Mouse (Mus musculus): ENCODE data around the gene Rapgef2. TPM values are rescaled to one million over a fixed set of nuclear protein-coding genes. Genes with fewer than 3 reads are reported as not detected.

The Rapgef2 gene
- polyA plus RNA-seq, 1 experiment from 2014 or later = 4.4 TPM

DNA sequence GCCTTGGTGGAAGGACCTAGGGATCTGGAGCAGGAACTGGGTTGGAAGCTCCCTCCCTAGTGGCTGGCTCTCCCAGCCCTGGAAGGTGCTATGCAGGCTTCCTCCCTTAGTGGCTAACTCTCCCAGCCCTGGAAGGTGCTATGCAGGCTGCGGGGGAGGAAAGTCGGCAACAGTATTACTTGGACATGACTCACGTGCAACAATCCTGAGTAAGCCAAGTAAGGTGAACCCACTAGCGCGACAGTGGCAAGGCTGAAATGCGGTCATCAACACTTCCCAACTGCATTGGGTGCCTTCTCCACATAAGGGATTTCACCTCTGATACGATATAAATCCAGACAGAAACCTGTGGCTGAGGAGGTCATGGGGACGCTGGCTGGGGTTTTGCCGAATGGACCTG is 42.0 kb downstream of the Rapgef2 start:
- Histone ChIP-seq H3K9me3 (replicated peaks; ENCODE audit: control insufficient read depth, low read length) (no peaks in the 10 kb centered on the region), H3K27ac (ENCODE audit: low read length) (no peak overlapping the region), H3K27me3 (ENCODE audit: control insufficient read depth, insufficient read depth, low read length) (no peaks in the 10 kb centered on the region), H3K36me3 (ENCODE audit: control insufficient read depth, insufficient read depth, low read length) (no peaks in the 10 kb centered on the region), H3K9ac (ENCODE audit: low read length) (no peak overlapping the region), H3K4me3 (replicated peaks; ENCODE audit: low read length) (no peak overlapping the region), H3K4me2 (ENCODE audit: low read depth, low read length) (no peak overlapping the region), H3K4me1 (ENCODE audit: control insufficient read depth, insufficient read depth, low read length) (peaks cover 21% of the 10 kb centered on the region)
- no peak for ATAC-seq (ENCODE audit: insufficient read depth, low FRiP score)
- WGBS = 74% methylated on average over 9 of the region's 9 CpGs

DNA sequence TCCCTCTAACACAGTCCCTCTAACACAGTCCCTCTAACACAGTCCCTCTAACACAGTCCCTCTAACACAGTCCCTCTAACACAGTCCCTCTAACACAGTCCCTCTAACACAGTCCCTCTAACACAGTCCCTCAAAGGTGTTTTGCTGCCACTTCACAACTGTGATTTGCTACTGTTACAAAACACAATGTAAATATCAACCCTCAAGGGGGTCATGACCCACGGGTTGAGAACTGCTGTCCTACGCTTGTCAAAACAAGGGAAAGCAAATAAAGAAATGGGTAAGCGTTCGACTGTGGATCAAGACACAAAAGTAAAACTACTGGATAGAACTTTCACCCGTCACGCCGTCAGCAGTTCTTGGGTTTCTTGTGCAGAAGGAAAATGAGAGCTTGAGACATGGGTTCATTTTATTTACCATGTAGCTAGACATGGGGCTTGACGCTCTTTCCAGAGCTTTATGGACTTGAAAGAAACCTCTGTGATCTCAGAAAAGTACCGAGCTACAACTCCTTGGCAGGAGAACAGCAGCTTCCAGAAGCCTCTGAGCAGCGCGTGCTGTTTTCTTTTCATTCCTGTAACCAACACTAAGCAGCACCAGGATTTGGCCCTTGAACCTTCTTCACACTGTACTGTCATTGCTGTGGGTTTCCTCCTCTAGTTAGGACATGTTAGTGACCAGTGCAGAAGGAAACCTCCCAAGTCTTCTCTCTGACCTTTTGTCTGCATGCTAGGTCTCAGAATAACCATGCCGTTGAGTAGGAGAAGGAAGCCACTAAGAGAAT is 43.2 kb downstream of the Rapgef2 start:
- no peaks in the 10 kb centered on the region for H3K36me3 ChIP-seq (ENCODE audit: control insufficient read depth, insufficient read depth, low read length)
- no peak overlapping the region for H3K4me2 ChIP-seq (ENCODE audit: low read depth, low read length)
- H3K4me1 ChIP-seq (ENCODE audit: control insufficient read depth, insufficient read depth, low read length) = peaks cover 26% of the 10 kb centered on the region
- H3K9ac ChIP-seq (ENCODE audit: low read length) = no peak overlapping the region
- no peaks in the 10 kb centered on the region for H3K27me3 ChIP-seq (ENCODE audit: control insufficient read depth, insufficient read depth, low read length)
- 46% methylated on average over 12 of the region's 12 CpGs for WGBS
- H3K27ac ChIP-seq (ENCODE audit: low read length) = no peak overlapping the region
- H3K4me3 ChIP-seq (replicated peaks; ENCODE audit: low read length) = no peak overlapping the region
- no peak for ATAC-seq (ENCODE audit: insufficient read depth, low FRiP score)
- H3K9me3 ChIP-seq (replicated peaks; ENCODE audit: control insufficient read depth, low read length) = no peaks in the 10 kb centered on the region

DNA sequence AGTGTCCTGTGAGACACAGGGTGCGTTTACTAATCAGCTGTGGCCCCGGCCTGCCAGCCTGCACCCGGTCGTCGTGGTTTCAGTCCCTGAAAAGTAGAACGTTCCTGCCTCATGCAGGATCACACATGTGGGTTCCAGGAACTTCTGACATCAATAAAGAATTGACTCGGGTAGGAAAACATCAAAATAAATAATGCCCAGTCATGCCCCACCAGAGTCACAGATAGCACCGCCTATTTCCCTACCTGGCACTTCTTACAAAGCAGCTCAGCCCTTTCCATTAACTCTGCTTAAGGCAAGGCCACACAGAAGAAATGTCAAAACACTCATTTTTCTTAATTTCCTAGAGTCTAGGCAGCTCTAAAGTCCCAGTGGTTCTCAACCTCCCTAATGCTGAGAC is 44.0 kb downstream of the Rapgef2 start:
- Histone ChIP-seq H3K9ac (ENCODE audit: low read length) (no peak overlapping the region), H3K4me1 (ENCODE audit: control insufficient read depth, insufficient read depth, low read length) (peaks cover 24% of the 10 kb centered on the region), H3K4me2 (ENCODE audit: low read depth, low read length) (no peak overlapping the region), H3K27ac (ENCODE audit: low read length) (no peak overlapping the region), H3K4me3 (replicated peaks; ENCODE audit: low read length) (no peak overlapping the region), H3K36me3 (ENCODE audit: control insufficient read depth, insufficient read depth, low read length) (no peaks in the 10 kb centered on the region), H3K27me3 (ENCODE audit: control insufficient read depth, insufficient read depth, low read length) (no peaks in the 10 kb centered on the region), H3K9me3 (replicated peaks; ENCODE audit: control insufficient read depth, low read length) (no peaks in the 10 kb centered on the region)
- ATAC-seq (ENCODE audit: insufficient read depth, low FRiP score) = no peak
- 41% methylated on average over 8 of the region's 8 CpGs for WGBS

DNA sequence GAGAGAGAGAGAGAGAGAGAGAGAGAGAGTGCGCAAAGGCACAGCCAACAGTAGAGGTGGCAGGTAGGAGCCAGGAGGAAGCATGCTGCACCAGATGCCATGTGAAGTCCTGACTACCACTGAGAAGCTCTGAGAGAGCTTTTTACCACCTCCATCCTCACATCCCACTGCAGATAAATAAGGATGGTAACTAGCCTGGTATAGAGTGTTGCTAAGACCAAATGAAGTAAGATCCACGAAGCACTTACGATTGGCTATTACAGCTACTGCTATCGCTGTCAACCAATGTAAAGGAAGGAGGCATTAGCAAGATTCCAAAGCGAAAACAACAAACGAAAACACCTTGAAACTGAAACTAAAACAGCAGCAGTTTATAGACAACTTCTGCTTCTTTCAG is 47.3 kb downstream of the Rapgef2 start:
- Histone ChIP-seq H3K27ac (ENCODE audit: low read length) (no peak overlapping the region), H3K4me1 (ENCODE audit: control insufficient read depth, insufficient read depth, low read length) (peaks cover 17% of the 10 kb centered on the region), H3K9ac (ENCODE audit: low read length) (no peak overlapping the region), H3K9me3 (replicated peaks; ENCODE audit: control insufficient read depth, low read length) (no peaks in the 10 kb centered on the region), H3K27me3 (ENCODE audit: control insufficient read depth, insufficient read depth, low read length) (no peaks in the 10 kb centered on the region), H3K36me3 (ENCODE audit: control insufficient read depth, insufficient read depth, low read length) (no peaks in the 10 kb centered on the region), H3K4me2 (ENCODE audit: low read depth, low read length) (no peak overlapping the region), H3K4me3 (replicated peaks; ENCODE audit: low read length) (no peak overlapping the region)
- ATAC-seq (ENCODE audit: insufficient read depth, low FRiP score) = no peak
- WGBS = 84% methylated on average over 6 of the region's 6 CpGs

DNA sequence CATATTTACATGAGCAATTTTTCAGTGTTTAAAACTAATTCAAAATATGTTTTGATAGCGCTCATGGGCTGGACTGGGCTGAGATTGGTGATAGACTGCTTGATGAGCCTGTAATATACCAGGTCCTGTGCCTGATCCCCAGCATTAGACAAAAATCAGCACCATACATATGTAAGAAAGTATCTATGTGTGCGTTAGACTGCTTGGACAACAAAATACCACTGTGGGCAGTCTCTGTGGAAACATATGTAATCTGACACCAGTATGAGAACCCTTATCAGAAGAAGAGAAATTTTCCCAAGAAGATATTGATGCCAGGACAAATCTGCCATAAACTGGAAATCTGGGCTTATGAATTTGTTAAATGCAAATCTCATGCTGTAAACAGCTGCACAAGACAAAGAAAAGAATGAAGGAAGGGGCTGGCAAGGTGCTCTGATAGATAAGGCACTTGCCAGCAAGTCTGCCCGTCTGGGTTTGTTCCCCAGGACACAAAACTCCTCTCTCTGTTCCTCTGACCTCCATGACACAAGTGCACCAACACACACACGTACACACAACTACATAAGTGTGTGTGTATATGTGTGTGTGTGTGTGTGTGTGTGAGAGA is 47.8 kb downstream of the Rapgef2 start:
- H3K27ac ChIP-seq (ENCODE audit: low read length) = no peak overlapping the region
- H3K9ac ChIP-seq (ENCODE audit: low read length) = no peak overlapping the region
- H3K27me3 ChIP-seq (ENCODE audit: control insufficient read depth, insufficient read depth, low read length) = no peaks in the 10 kb centered on the region
- peaks cover 22% of the 10 kb centered on the region for H3K4me1 ChIP-seq (ENCODE audit: control insufficient read depth, insufficient read depth, low read length)
- 54% methylated on average over 4 of the region's 4 CpGs for WGBS
- H3K4me2 ChIP-seq (ENCODE audit: low read depth, low read length) = no peak overlapping the region
- no peak for ATAC-seq (ENCODE audit: insufficient read depth, low FRiP score)
- no peak overlapping the region for H3K4me3 ChIP-seq (replicated peaks; ENCODE audit: low read length)
- H3K36me3 ChIP-seq (ENCODE audit: control insufficient read depth, insufficient read depth, low read length) = no peaks in the 10 kb centered on the region
- no peaks in the 10 kb centered on the region for H3K9me3 ChIP-seq (replicated peaks; ENCODE audit: control insufficient read depth, low read length)

DNA sequence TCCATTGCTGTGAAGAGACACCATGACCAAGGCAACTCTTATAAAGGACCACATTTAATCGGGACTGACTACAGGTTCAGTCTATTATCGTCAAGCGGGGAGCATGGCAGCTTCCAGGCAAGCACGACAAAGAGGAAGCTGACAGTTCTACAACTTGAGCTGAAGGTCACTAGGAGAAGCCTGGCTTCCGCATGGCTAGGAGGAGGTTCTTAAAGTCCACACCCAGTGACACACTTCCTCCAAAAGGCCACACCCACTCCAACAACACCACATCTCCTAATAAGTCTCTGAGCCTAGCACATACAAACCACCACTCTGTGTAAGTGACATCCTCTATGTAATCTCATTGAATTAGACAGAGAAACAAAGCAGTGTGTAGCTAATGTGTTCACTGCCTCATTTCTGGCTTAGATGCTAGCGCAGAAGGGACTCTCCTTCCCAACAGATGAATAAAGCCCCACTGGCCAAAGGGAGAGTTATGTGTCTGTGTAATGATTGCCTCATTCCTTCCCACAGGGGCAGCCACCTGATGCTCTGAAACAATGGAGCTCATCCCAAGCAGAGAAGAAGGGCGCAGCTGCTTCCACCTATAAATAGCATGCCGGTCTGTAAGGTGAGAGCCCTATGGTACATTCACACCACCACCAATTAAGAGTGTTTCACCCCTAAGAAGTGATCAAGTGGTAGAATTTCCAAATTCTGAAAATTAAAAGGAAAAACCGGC is 48.5 kb downstream of the Rapgef2 start:
- Histone ChIP-seq H3K4me2 (ENCODE audit: low read depth, low read length) (no peak overlapping the region), H3K9ac (ENCODE audit: low read length) (no peak overlapping the region), H3K36me3 (ENCODE audit: control insufficient read depth, insufficient read depth, low read length) (no peaks in the 10 kb centered on the region), H3K4me1 (ENCODE audit: control insufficient read depth, insufficient read depth, low read length) (peaks cover 14% of the 10 kb centered on the region), H3K4me3 (replicated peaks; ENCODE audit: low read length) (no peak overlapping the region), H3K9me3 (replicated peaks; ENCODE audit: control insufficient read depth, low read length) (no peaks in the 10 kb centered on the region), H3K27me3 (ENCODE audit: control insufficient read depth, insufficient read depth, low read length) (no peaks in the 10 kb centered on the region), H3K27ac (ENCODE audit: low read length) (no peak overlapping the region)
- ATAC-seq (ENCODE audit: insufficient read depth, low FRiP score) = no peak
- WGBS = 76% methylated on average over 9 of the region's 9 CpGs

DNA sequence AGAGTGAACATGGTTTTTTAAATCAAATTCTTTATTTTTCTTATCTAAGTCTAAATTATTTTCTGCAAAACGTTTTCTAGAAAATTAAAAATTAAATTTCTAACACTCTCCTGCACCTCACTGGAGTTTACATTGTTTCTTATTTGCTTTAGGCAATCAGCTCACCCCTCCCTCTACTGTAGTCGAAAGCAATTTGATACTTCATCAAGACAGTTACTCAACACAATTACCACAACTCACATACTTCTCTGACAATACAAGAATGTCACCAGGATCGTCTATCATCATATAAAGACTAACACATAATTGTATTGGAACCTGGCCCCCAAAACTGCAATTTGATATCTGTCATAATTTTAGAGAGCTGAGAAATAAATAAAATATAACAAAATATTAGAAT is 51.8 kb downstream of the Rapgef2 start:
- Histone ChIP-seq H3K4me3 (replicated peaks; ENCODE audit: low read length) (no peak overlapping the region), H3K9me3 (replicated peaks; ENCODE audit: control insufficient read depth, low read length) (no peaks in the 10 kb centered on the region), H3K27ac (ENCODE audit: low read length) (no peak overlapping the region), H3K4me1 (ENCODE audit: control insufficient read depth, insufficient read depth, low read length) (peaks cover 12% of the 10 kb centered on the region), H3K9ac (ENCODE audit: low read length) (no peak overlapping the region), H3K36me3 (ENCODE audit: control insufficient read depth, insufficient read depth, low read length) (no peaks in the 10 kb centered on the region), H3K4me2 (ENCODE audit: low read depth, low read length) (no peak overlapping the region), H3K27me3 (ENCODE audit: control insufficient read depth, insufficient read depth, low read length) (no peaks in the 10 kb centered on the region)
- 46% methylated on average over 3 of the region's 3 CpGs for WGBS
- ATAC-seq (ENCODE audit: insufficient read depth, low FRiP score) = no peak

DNA sequence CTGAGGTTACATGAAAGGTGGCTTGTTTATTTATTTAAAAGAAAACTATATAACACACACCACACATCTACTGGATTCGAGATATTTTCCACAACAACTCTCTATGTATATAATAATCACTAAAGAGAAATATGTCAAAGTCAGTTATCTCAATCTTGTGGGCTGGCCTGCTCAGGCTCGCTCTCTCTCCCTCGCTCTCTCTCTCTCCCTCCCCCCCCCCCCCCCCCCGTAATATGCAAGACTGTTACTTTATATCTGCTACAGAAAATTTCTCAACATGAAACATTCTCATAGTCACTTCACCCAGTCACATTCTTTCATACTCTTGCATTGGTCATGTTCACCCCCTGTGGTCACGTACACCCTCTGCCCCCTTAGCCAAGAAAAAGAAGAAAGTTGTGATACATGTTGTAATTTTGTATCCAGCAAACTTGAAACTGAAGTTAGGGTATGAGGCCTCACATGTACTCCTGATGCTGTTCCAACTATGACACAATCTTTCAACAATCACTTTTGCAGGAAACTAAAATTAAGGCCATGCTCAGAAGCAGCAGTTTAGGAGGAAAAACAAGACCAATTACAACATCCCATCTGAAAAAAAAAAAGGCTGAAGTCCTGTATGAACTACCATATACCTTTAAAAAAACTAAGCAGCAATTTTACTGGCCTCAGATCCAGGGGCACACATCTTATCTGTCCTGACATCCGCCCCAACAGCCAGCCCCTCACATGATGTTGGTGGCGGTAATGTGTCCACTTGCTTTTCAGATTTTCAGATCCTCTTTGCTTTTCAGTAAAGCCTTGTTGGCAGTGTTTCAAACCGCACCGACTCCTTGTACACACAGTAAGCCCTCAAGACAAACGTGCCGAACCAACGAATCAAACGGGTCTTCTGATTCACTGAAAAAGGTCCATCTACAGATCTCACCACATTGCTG is 52.6 kb downstream of the Rapgef2 start:
- no peak for ATAC-seq (ENCODE audit: insufficient read depth, low FRiP score)
- peak overlapping the region; percentile 7; the same call in 1 of the 2 replicates for H3K27ac ChIP-seq (ENCODE audit: low read length)
- no peak overlapping the region for H3K4me3 ChIP-seq (replicated peaks; ENCODE audit: low read length)
- H3K9ac ChIP-seq (ENCODE audit: low read length) = no peak overlapping the region
- no peaks in the 10 kb centered on the region for H3K27me3 ChIP-seq (ENCODE audit: control insufficient read depth, insufficient read depth, low read length)
- H3K36me3 ChIP-seq (ENCODE audit: control insufficient read depth, insufficient read depth, low read length) = no peaks in the 10 kb centered on the region
- WGBS = 49% methylated on average over 13 of the region's 13 CpGs
- no peaks in the 10 kb centered on the region for H3K9me3 ChIP-seq (replicated peaks; ENCODE audit: control insufficient read depth, low read length)
- peaks cover 8% of the 10 kb centered on the region for H3K4me1 ChIP-seq (ENCODE audit: control insufficient read depth, insufficient read depth, low read length)
- 0 out of 2 replicates have a peak overlapping the region, but pooled peaks have one; percentile 2 for H3K4me2 ChIP-seq (ENCODE audit: low read depth, low read length)
